Mouse (Mus musculus) brain, embryonic 14.5 days (tissue): ENCODE measurements around the gene Cysrt1.

ENCODE experiments used
- CTCF ChIP-seq: fragments of 200-500 bp; IDR thresholded peaks from 2 replicates; pipeline ENCODE4 v1.5.1; 2012; ENCODE audit warnings: inconsistent platforms, mild to moderate bottlenecking, moderate library complexity, borderline replicate concordance; ENCODE audit not compliant: insufficient read depth, insufficient read length; ENCODE audit errors: extremely low read depth
- POLR2A ChIP-seq: fragments of 200-500 bp; IDR thresholded peaks from 2 replicates; pipeline ENCODE4 v1.6.1; 2012; ENCODE audit warnings: mild to moderate bottlenecking, inconsistent platforms, borderline replicate concordance; ENCODE audit not compliant: poor library complexity, insufficient read depth, insufficient read length, severe bottlenecking; ENCODE audit errors: extremely low read depth

DNA sequence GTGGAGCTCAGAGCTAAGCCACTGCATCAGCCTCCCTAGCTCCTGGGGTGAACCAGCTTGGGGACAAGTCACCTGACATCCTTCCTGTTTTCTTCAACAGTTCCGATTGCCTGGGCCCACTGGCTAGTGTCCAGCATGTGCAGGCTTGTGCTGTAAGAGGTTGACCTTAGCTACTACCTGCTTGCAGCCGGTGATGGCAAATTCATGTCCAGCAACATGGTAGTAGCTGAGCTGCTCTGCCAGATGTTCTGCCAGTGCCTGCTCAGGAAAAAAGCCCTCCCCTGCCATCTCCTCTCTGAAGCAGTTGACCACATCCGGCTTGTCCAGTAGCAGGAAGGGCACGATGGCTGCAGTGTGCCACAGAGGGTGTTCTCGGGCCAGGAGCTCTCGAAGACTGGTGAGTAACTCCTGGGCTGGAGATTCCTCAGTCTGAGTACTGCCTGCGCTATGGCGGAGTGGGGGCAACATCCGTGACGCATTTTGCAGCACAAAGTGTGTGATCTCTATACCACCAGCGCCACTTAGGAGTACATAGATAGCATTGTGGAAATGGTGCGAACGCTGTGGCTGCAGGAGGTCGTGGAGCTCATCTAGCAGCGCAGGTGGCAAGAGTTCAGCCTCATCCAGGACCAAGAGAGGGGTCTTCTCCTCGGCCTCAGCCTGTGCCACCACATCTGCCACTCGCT is 47.6 kb downstream of the Cysrt1 start:
- TF ChIP-seq CTCF (no peak), POLR2A (no peak)
